Mouse (Mus musculus) heart, embryonic 16.5 days (tissue): ENCODE measurements at regions not wholly inside any gene's neighbourhood (a gene's known extent, or its start where the extent isn't known, plus 50 kb on each side); places are given as distances from the start of the nearest gene placed in this dataset.
"Not testable (repeated sequence)": the region's sequence is repeated elsewhere in the genome, so short reads cannot be mapped to it uniquely, and the experiment has no call there.

Experiments
- ATAC-seq: fragments of 200-750 bp; cut with Nextera tagmentation; replicated peaks from 2 replicates; pipeline ENCODE4 v1.8.0; 2017; ENCODE audit warnings: moderate number of reproducible peaks; ENCODE audit not compliant: insufficient read depth, low FRiP score; ENCODE audit errors: extremely low read depth
- H3K27ac ChIP-seq: fragments of 300-500 bp; sonication (generic); 2 replicates; pipeline ENCODE4 v1.5.1; 2014; ENCODE audit warnings: mild to moderate bottlenecking, low read length, control low read depth, moderate library complexity
- H3K27me3 ChIP-seq: fragments of 300-500 bp; sonication (generic); 2 replicates; pipeline ENCODE4 v1.6.1; 2014; ENCODE audit warnings: low read length, mixed read lengths; ENCODE audit not compliant: control insufficient read depth, insufficient read depth
- H3K36me3 ChIP-seq: fragments of 300-500 bp; sonication (generic); 2 replicates; pipeline ENCODE4 v1.6.1; 2014; ENCODE audit not compliant: control insufficient read depth, insufficient read depth
- H3K4me1 ChIP-seq: fragments of 300-500 bp; sonication (generic); 2 replicates; pipeline ENCODE4 v1.6.1; 2014; ENCODE audit warnings: low read length, mixed read lengths; ENCODE audit not compliant: control insufficient read depth, insufficient read depth
- H3K4me2 ChIP-seq: fragments of 300-500 bp; sonication (generic); 2 replicates; pipeline ENCODE4 v1.6.1; 2014; ENCODE audit warnings: low read depth, mild to moderate bottlenecking, control low read depth, low read length
- H3K4me3 ChIP-seq: fragments of 300-500 bp; sonication (generic); 2 replicates; pipeline ENCODE4 v1.5.1; 2014; ENCODE audit warnings: mild to moderate bottlenecking, control low read depth, low read length
- H3K9ac ChIP-seq: fragments of 300-500 bp; sonication (generic); 2 replicates; pipeline ENCODE4 v1.6.1; 2014; ENCODE audit warnings: low read length, control low read depth
- H3K9me3 ChIP-seq: fragments of 300-500 bp; sonication (generic); replicated peaks from 2 replicates; pipeline ENCODE4 v1.6.1; 2016; ENCODE audit warnings: low read length; ENCODE audit not compliant: control insufficient read depth
- WGBS: fragments of 180-500 bp; shearing (Covaris S2); extraction: QIAGEN DNeasy Blood & Tissue Kit; methylation state at CpG from one replicate; pipeline ENCODE4 v1.1.7; 2014; 5-methylcytosine and 5-hydroxymethylcytosine counted together

DNA sequence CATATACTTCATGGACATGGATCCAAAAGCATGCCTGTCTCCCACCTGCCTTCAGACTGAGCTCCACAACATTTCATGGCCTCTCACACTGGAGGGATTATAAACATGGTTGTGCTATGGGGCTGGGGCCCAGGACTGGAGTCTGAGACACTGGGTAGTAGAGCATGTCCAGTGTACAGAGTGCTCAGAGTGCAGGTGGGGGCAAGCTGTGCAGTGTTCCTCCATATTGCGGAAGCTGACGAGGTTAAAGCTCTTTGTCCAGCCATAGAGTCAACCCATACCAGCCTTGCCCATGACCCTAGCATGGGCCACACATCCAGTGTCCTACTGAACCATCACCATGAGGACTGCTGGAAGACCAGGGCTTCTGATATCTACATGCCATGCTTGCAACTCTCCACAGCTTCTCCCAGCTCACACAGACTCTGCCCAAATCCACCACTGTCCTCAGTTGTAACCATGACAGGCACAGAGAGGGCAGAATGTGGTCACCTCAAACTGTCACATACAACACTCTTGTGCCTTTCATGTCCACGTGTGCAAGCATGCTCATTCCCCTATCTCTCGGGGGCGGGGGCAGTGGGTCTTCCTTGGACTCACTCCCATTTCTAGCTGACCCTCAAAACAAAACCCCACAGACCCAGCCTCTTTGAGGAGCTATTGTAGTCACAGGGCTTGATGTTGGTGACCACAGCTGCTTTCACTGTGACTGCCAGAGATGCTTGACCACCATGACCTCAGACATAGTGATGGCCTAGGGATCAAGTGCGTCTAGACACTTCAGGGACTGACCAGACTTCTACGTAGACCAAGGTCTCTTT is 55.9 kb downstream of the Tmem121 start:
- no peaks in the 10 kb centered on the region for H3K27me3 ChIP-seq
- no peaks in the 10 kb centered on the region for H3K9me3 ChIP-seq
- no peak overlapping the region for H3K4me2 ChIP-seq
- H3K36me3 ChIP-seq, result no peaks in the 10 kb centered on the region
- ATAC-seq, result no peak
- no peaks in the 10 kb centered on the region for H3K4me1 ChIP-seq
- H3K9ac ChIP-seq, result no peak overlapping the region
- H3K4me3 ChIP-seq, result no peak overlapping the region
- no peak overlapping the region for H3K27ac ChIP-seq
- WGBS, result 78% methylated on average over 7 of the region's 7 CpGs

DNA sequence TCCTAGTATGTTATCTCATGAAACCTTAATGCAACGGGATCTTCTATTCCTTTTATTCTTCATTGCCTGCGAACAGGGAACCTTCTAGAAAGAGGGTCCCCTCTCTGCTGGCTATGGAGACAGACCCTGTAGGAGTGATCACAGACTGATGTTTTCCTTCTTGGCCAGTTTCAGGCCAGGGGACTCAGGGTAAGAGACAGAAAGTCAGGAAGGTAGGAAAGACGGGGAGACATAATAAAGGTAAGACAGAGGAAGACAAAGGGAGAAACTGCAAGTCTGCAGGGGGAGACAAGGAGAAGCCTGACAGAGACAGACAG is 56.4 kb downstream of the Tmem121 start:
- H3K4me2 ChIP-seq, result no peak overlapping the region
- no peak for ATAC-seq
- 72% methylated on average over 3 of the region's 3 CpGs for whole genome bisulfite sequencing

DNA sequence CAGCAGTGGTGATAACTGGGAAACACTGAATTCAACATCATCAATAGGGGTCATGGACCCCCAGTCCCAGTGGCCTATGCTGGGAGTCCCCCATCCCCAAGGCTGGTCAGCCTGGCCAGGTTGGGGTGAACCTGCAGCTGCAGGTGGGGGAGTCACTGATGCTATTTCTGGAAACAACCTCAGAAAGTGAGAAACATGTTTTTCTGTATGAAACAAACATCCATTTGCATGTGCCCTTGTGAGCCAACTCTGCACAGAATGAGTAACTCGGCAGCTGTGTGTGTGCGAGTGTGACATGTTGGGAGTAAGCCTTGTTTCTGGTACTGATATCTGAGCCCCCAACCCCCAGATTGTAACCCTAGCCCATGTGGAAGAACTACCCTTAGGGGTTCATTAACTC is 59.0 kb downstream of the Tmem121 start:
- Histone ChIP-seq H3K4me2 (no peak overlapping the region), H3K36me3 (no peaks in the 10 kb centered on the region), H3K4me1 (no peaks in the 10 kb centered on the region), H3K27me3 (no peaks in the 10 kb centered on the region), H3K27ac (no peak overlapping the region), H3K9ac (no peak overlapping the region), H3K9me3 (no peaks in the 10 kb centered on the region), H3K4me3 (no peak overlapping the region)
- WGBS, result 83% methylated on average over 2 of the region's 2 CpGs
- ATAC-seq, result no peak

More for the DNA sequence above, 56.4 kb downstream of the Tmem121 start:
- Histone ChIP-seq H3K27ac (no peak overlapping the region), H3K36me3 (no peaks in the 10 kb centered on the region), H3K4me1 (no peaks in the 10 kb centered on the region), H3K27me3 (no peaks in the 10 kb centered on the region), H3K4me3 (no peak overlapping the region), H3K9ac (no peak overlapping the region), H3K9me3 (no peaks in the 10 kb centered on the region)

DNA sequence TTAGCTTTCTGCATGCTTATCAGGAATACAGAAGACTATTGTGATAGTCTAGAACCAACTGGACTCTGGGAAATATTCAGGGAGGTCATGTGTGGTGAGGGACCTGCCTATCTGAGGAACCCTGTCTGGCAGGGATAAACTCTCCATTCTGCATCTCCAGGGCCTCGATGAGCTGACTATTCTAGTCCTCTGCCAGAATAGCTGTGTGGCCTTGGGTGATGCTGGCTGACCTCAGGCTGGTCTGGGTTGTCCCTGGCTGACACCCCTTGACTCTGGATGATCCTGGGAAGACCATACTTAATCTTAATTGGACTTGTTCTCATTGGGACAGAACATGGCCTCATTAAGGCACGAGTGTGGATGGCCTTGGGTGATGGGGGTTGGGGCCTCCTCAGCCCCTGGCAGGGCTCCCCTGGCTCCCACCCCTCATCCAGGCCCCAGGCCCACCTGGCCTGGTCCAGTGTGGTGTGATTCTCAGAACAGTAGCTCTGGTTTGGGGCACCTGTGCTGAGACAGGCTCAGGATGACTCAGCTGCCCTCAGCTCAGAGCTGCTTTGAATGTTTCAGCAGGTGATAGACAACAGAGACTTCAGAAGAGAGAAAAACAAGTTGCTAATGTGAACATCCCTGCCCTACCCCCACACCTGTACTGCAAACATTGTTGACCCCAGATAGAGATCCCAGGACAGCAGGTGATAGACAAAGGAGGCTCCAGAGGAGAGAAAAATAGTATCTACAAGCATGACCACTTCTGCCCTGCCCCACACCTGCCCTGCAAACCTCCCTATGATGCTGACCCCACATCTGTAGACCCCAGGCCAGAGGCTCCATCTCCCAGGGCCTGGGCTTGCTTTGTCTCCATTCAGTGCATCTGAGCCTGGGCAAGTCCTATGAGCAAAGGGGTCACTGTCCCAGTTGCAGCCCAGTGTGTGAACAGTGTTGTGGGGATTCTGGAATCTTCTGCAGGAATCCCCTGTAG is 68.0 kb downstream of the Tmem121 start:
- H3K4me2 ChIP-seq, H3K4me3 ChIP-seq, H3K9ac ChIP-seq, H3K36me3 ChIP-seq, H3K27ac ChIP-seq, H3K4me1 ChIP-seq, H3K27me3 ChIP-seq, H3K9me3 ChIP-seq, ATAC-seq: not testable (repeated sequence)
- WGBS, result 61% methylated on average over 2 of the region's 2 CpGs

DNA sequence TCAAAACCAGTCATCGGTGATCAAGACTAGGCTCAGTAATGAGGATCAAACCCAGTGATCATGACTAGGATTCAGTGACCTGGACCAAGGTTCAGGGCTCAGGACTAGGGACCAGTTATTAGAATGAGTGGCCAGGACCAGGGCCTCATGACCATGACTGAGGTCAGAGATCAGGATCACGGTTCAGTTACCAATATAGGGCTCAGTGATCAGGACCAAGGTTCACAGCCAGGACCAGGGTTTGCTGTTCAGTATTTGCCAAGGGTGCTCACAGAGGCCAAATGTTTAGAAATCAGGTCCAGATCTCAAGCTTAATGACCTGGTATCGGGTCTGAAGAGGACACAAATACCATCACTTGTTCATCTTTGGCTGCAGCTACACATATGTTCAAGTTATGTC is 69.6 kb downstream of the Tmem121 start:
- H3K4me2 ChIP-seq, result no peak overlapping the region
- 86% methylated on average over 3 of the region's 3 CpGs for WGBS
- H3K4me3 ChIP-seq, result no peak overlapping the region
- no peaks in the 10 kb centered on the region for H3K4me1 ChIP-seq
- no peaks in the 10 kb centered on the region for H3K27me3 ChIP-seq
- no peak overlapping the region for H3K27ac ChIP-seq
- no peaks in the 10 kb centered on the region for H3K9me3 ChIP-seq
- H3K9ac ChIP-seq, result no peak overlapping the region
- ATAC-seq, result no peak
- no peaks in the 10 kb centered on the region for H3K36me3 ChIP-seq

DNA sequence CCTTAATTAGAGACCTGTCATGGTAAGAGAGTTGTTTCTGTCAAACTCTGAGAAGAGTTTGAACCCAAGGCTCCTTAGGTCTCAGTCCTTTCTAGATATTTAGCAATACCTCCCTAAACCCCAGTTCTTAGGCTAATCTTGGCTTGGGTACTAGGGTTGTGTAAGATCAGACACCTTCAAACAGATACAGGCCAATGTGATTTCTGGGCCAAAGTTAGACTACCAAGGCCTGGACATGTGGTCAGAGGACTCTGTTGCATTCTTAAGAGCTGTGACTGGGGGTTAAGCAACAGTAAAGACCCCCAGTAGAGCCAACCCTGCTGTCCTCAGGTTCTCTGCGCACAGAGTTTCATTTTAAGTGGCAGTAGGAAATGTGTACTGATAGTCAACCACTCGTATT is 70.9 kb downstream of the Tmem121 start:
- no peak overlapping the region for H3K4me2 ChIP-seq
- no peak overlapping the region for H3K27ac ChIP-seq
- no peak overlapping the region for H3K9ac ChIP-seq
- H3K27me3 ChIP-seq, result no peaks in the 10 kb centered on the region
- no peak overlapping the region for H3K4me3 ChIP-seq
- ATAC-seq, result no peak
- no peaks in the 10 kb centered on the region for H3K36me3 ChIP-seq
- no peaks in the 10 kb centered on the region for H3K4me1 ChIP-seq
- H3K9me3 ChIP-seq, result no peaks in the 10 kb centered on the region
- 74% methylated on average over 2 of the region's 2 CpGs for WGBS

DNA sequence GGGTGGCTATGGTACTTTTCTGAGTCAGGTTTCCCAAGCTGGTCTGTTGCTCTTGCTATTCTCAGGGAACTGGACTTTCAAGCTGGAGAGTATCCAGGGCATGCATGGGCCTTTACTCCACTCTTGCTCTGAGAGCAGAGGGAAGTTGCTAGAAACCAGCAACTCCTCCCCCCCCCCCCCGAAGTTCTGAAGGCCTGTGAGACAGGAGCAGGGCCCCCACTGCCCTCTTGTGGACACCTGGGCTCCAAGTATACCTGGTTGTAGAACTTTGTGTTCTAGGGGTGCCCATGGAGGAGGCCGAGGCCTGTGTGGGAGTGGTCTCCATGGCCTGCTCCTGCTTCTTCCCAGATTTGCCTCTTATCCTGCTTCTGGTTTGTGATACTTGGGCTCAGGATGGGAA is 71.5 kb downstream of the Tmem121 start:
- H3K4me1 ChIP-seq, result no peaks in the 10 kb centered on the region
- WGBS, result 51% methylated on average over 2 of the region's 2 CpGs
- no peak for ATAC-seq

DNA sequence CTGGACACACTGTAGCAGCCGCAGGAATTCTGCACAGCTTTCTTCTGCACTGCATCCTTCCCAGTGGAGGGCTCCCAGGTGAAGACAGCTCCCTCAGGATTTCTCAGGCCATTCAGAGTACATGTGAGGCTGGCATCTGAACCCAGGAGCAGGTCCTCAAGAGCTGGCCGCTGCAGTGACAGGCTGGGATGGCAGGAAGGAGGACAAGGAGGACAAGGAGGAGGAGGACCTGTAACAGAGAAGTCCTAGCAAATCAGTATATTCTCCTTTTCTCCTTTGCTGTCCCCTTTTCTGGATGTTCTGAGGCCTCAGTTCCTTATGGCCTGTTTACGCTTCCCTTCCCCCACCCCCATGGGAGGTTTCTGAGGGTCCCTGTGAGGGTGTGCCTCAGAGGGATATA is 73.7 kb downstream of the Tmem121 start:
- H3K4me1 ChIP-seq, result no peaks in the 10 kb centered on the region
- no peak overlapping the region for H3K27ac ChIP-seq
- H3K4me2 ChIP-seq, result no peak overlapping the region
- no peaks in the 10 kb centered on the region for H3K36me3 ChIP-seq
- H3K27me3 ChIP-seq, result no peaks in the 10 kb centered on the region
- H3K9ac ChIP-seq, result no peak overlapping the region
- no peaks in the 10 kb centered on the region for H3K9me3 ChIP-seq
- H3K4me3 ChIP-seq, result no peak overlapping the region
- 75% methylated on average over 3 of the region's 3 CpGs for WGBS
- no peak for ATAC-seq

More for the DNA sequence above, 71.5 kb downstream of the Tmem121 start:
- no peaks in the 10 kb centered on the region for H3K27me3 ChIP-seq
- H3K9ac ChIP-seq, result no peak overlapping the region
- no peaks in the 10 kb centered on the region for H3K36me3 ChIP-seq
- H3K27ac ChIP-seq, result no peak overlapping the region
- H3K4me3 ChIP-seq, result no peak overlapping the region
- no peak overlapping the region for H3K4me2 ChIP-seq
- no peaks in the 10 kb centered on the region for H3K9me3 ChIP-seq

DNA sequence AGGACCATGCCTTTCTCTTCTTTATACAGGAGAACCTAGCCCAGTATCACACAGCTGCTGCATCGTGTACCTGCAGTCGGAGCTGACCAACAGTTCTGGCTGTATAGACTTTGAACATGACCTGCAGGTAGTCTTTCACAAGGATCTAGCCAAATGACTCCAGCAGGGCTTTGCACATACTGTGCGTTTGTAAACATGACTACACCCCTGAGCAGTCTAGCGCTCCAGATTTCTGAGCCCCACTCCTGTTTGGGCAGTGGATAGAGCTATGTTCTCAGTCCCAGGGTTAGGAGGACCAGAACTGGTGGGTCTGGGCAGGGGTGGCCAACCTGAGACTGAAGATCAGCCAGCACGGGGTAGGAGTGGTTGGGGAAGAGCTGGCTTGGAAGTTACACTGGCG is 74.6 kb downstream of the Tmem121 start:
- Histone ChIP-seq H3K4me2 (no peak overlapping the region), H3K4me3 (no peak overlapping the region), H3K9ac (no peak overlapping the region), H3K27ac (no peak overlapping the region), H3K36me3 (no peaks in the 10 kb centered on the region), H3K4me1 (no peaks in the 10 kb centered on the region), H3K27me3 (no peaks in the 10 kb centered on the region), H3K9me3 (no peaks in the 10 kb centered on the region)
- 80% methylated on average over 6 of the region's 6 CpGs for WGBS
- no peak for ATAC-seq
